Mouse (Mus musculus) stomach, embryonic 15.5 days (tissue): ENCODE measurements at regions not wholly inside any gene's neighbourhood (a gene's known extent, or its start where the extent isn't known, plus 50 kb on each side); places are given as distances from the start of the nearest gene placed in this dataset.
"Not testable (repeated sequence)": the region's sequence is repeated elsewhere in the genome, so short reads cannot be mapped to it uniquely, and the experiment has no call there.

Experiments
- ATAC-seq: fragments of 200-750 bp; cut with Nextera tagmentation; 2 replicates; pipeline ENCODE4 v1.8.0; 2017; ENCODE audit warnings: low read depth, moderate number of reproducible peaks, moderate TSS enrichment; ENCODE audit not compliant: insufficient read depth, low FRiP score
- H3K27ac ChIP-seq: fragments of 300-500 bp; sonication (generic); 2 replicates; pipeline ENCODE4 v1.5.1; 2015; ENCODE audit warnings: mild to moderate bottlenecking, inconsistent platforms
- H3K27me3 ChIP-seq: fragments of 300-500 bp; sonication (generic); replicated peaks from 2 replicates; pipeline ENCODE4 v1.6.1; 2015; ENCODE audit warnings: inconsistent platforms
- H3K36me3 ChIP-seq: fragments of 300-500 bp; sonication (generic); 2 replicates; pipeline ENCODE4 v1.6.1; 2015; ENCODE audit warnings: inconsistent platforms
- H3K4me1 ChIP-seq: fragments of 300-500 bp; sonication (generic); 2 replicates; pipeline ENCODE4 v1.6.1; 2015; ENCODE audit warnings: inconsistent platforms
- H3K4me2 ChIP-seq: fragments of 300-500 bp; sonication (generic); 2 replicates; pipeline ENCODE4 v1.6.1; 2015; ENCODE audit warnings: mild to moderate bottlenecking, inconsistent platforms
- H3K4me3 ChIP-seq: fragments of 300-500 bp; sonication (generic); replicated peaks from 2 replicates; pipeline ENCODE4 v1.5.1; 2015; ENCODE audit warnings: inconsistent platforms
- H3K9ac ChIP-seq: fragments of 300-500 bp; sonication (generic); 2 replicates; pipeline ENCODE4 v1.6.1; 2015; ENCODE audit warnings: inconsistent platforms
- H3K9me3 ChIP-seq: fragments of 300-500 bp; sonication (generic); 2 replicates; pipeline ENCODE4 v1.6.1; 2016; ENCODE audit warnings: inconsistent platforms
- WGBS: fragments of 180-500 bp; shearing (Covaris S2); methylation state at CpG from one replicate; pipeline ENCODE4 v1.1.7; 2015; 5-methylcytosine and 5-hydroxymethylcytosine counted together

GRCm38 (mm10) chr2:53782035-53782434 is 303.3 kb downstream of the Rprm start:
- not testable (repeated sequence) for H3K4me3 ChIP-seq, H3K9ac ChIP-seq, H3K27me3 ChIP-seq, H3K36me3 ChIP-seq, ATAC-seq, H3K4me1 ChIP-seq, H3K9me3 ChIP-seq, H3K4me2 ChIP-seq, H3K27ac ChIP-seq
- whole genome bisulfite sequencing: 94% methylated on average over 3 of the region's 6 CpGs

GRCm38 (mm10) chr2:53788599-53788998 is 296.8 kb downstream of the Rprm start:
- 93% methylated on average over 3 of the region's 6 CpGs for WGBS
- H3K9ac ChIP-seq, H3K4me3 ChIP-seq, ATAC-seq, H3K9me3 ChIP-seq, H3K27me3 ChIP-seq, H3K36me3 ChIP-seq, H3K27ac ChIP-seq, H3K4me1 ChIP-seq, H3K4me2 ChIP-seq: not testable (repeated sequence)

GRCm38 (mm10) chr2:53796605-53797004 is 288.7 kb downstream of the Rprm start:
- H3K4me3 ChIP-seq: no peak overlapping the region
- H3K27ac ChIP-seq: no peak overlapping the region
- H3K9ac ChIP-seq: no peak overlapping the region
- H3K4me2 ChIP-seq: no peak overlapping the region
- H3K27me3 ChIP-seq: no peaks in the 10 kb centered on the region
- ATAC-seq: no peak
- 67% methylated on average over 1 of the region's 1 CpGs for WGBS
- H3K4me1 ChIP-seq: no peaks in the 10 kb centered on the region
- H3K9me3 ChIP-seq: no peaks in the 10 kb centered on the region
- no peaks in the 10 kb centered on the region for H3K36me3 ChIP-seq

GRCm38 (mm10) chr2:53803666-53804065 is 281.7 kb downstream of the Rprm start:
- H3K27me3 ChIP-seq: no peaks in the 10 kb centered on the region
- H3K4me1 ChIP-seq: no peaks in the 10 kb centered on the region
- no peak overlapping the region for H3K4me2 ChIP-seq
- no peaks in the 10 kb centered on the region for H3K9me3 ChIP-seq
- no peak overlapping the region for H3K9ac ChIP-seq
- H3K36me3 ChIP-seq: no peaks in the 10 kb centered on the region
- no peak for ATAC-seq
- H3K4me3 ChIP-seq: no peak overlapping the region
- no peak overlapping the region for H3K27ac ChIP-seq

DNA sequence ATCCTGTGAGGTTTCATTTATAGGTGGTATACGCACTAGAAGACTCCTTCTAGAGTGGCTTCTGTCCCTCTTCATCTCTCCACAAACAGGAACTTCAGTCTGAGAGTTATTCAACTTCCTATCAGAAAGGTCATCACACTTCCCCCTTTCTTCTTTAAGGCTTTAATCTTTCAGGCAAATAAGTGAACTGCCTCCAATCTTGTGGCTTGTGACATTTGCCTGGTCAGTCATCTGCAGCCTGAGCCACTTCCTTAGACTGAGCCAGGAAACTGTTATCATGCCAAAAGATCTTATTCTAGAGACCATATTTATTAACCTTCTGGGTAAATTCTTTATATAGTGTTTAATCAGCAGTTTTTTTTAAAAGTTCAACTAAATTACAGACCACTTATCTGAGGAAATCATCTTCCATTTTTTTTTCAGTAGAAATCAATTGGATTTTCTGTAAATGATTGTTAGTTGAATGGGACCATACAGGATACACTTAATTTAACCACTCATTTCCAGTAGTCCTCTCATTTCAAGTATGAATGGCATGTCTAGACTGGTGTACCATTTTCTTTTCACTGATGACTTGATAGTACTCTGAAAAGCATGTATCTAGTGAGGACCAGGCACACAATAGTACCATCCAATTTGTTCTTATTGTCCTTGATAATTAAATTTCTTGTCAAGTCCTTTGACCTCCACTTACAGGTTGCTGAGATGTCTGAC is 234.4 kb downstream of the Rprm start:
- no peak for ATAC-seq
- Histone ChIP-seq H3K27me3 (no peaks in the 10 kb centered on the region), H3K9me3 (no peaks in the 10 kb centered on the region), H3K4me2 (no peak overlapping the region), H3K9ac (no peak overlapping the region), H3K4me1 (no peaks in the 10 kb centered on the region), H3K36me3 (no peaks in the 10 kb centered on the region), H3K27ac (no peak overlapping the region), H3K4me3 (no peak overlapping the region)
- WGBS: 74% methylated on average over 1 of the region's 1 CpGs
